Mouse (Mus musculus): ENCODE results near the gene Amotl1. TPM values are rescaled to one million over a fixed set of nuclear protein-coding genes. Genes with fewer than 3 reads are reported as not detected.
"Not testable (repeated sequence)": the region's sequence is repeated elsewhere in the genome, so short reads cannot be mapped to it uniquely, and the experiment has no call there.

The Amotl1 gene
- 10 to 100 TPM; 19.1 to 25.1 TPM for total RNA-seq (2021)
- long read RNA-seq, experiment 1, partial matches to known transcripts, result 0 of 1 reads
- long read RNA-seq, experiment 1, other reads (novel, unspliced or antisense), result 1 of 1 reads
- long read RNA-seq, experiment 2, partial matches to known transcripts, result 0 of 3 reads
- long read RNA-seq, experiment 2, other reads (novel, unspliced or antisense), result 3 of 3 reads

- DNase-seq (ENCODE audit: low spot score in 2 of 2), result no peak
These were observed at the start of gene Amotl1 for GRCm38 (mm10) chr9:14644956-14645355. Amotl1 (minus strand) TSS chr9:14645056.

GRCm38 (mm10) chr9:14689376-14690108 is 44.7 kb upstream of the Amotl1 start:
- DNase-seq (ENCODE audit: low spot score in 2 of 2), result no peak

- no peak for DNase-seq (ENCODE audit: low spot score in 2 of 2)
These were observed 39.5 kb upstream of the Amotl1 start for GRCm38 (mm10) chr9:14684363-14684762.

GRCm38 (mm10) chr9:14682741-14683140 is 37.9 kb upstream of the Amotl1 start:
- DNase-seq (ENCODE audit: low spot score in 2 of 2), result no peak

- DNase-seq (ENCODE audit: low spot score in 2 of 2), result no peak
These were observed 35.7 kb upstream of the Amotl1 start for GRCm38 (mm10) chr9:14680584-14680983.

GRCm38 (mm10) chr9:14675707-14676691 is 31.1 kb upstream of the Amotl1 start:
- DNase-seq (ENCODE audit: low spot score in 2 of 2), result no peak

- no peak for DNase-seq (ENCODE audit: low spot score in 2 of 2)
These were observed 29.6 kb upstream of the Amotl1 start for GRCm38 (mm10) chr9:14674506-14674905.

GRCm38 (mm10) chr9:14673109-14673508 is 28.3 kb upstream of the Amotl1 start:
- no peak for DNase-seq (ENCODE audit: low spot score in 2 of 2)

GRCm38 (mm10) chr9:14671965-14672364 is 27.1 kb upstream of the Amotl1 start:
- DNase-seq (ENCODE audit: low spot score in 2 of 2), result not testable (repeated sequence)

- no peak for DNase-seq (ENCODE audit: low spot score in 2 of 2)
These were observed 23.5 kb upstream of the Amotl1 start for GRCm38 (mm10) chr9:14668382-14668781.

GRCm38 (mm10) chr9:14666071-14666470 is 21.2 kb upstream of the Amotl1 start:
- DNase-seq (ENCODE audit: low spot score in 2 of 2), result no peak

GRCm38 (mm10) chr9:14663591-14663990 is 18.7 kb upstream of the Amotl1 start:
- no peak for DNase-seq (ENCODE audit: low spot score in 2 of 2)

- no peak for DNase-seq (ENCODE audit: low spot score in 2 of 2)
These were observed 18.0 kb upstream of the Amotl1 start for GRCm38 (mm10) chr9:14662876-14663275.

- no peak for DNase-seq (ENCODE audit: low spot score in 2 of 2)
These were observed 17.3 kb upstream of the Amotl1 start for GRCm38 (mm10) chr9:14662138-14662537.

- DNase-seq (ENCODE audit: low spot score in 2 of 2), result no peak
These were observed 13.1 kb upstream of the Amotl1 start for GRCm38 (mm10) chr9:14657926-14658325.

GRCm38 (mm10) chr9:14654010-14654409 is 9.2 kb upstream of the Amotl1 start:
- DNase-seq (ENCODE audit: low spot score in 2 of 2), result no peak

- DNase-seq (ENCODE audit: low spot score in 2 of 2), result no peak
These were observed 7.9 kb upstream of the Amotl1 start for GRCm38 (mm10) chr9:14652761-14653160.

- DNase-seq (ENCODE audit: low spot score in 2 of 2), result no peak
These were observed 3.0 kb upstream of the Amotl1 start for GRCm38 (mm10) chr9:14647849-14648248.

- DNase-seq (ENCODE audit: low spot score in 2 of 2), result no peak
These were observed 1.8 kb upstream of the Amotl1 start for GRCm38 (mm10) chr9:14646641-14647040.

GRCm38 (mm10) chr9:14646061-14646460 is 1.2 kb upstream of the Amotl1 start:
- DNase-seq (ENCODE audit: low spot score in 2 of 2), result no peak

GRCm38 (mm10) chr9:14643328-14643727 is 1.5 kb downstream of the Amotl1 start:
- DNase-seq (ENCODE audit: low spot score in 2 of 2), result no peak
